Mouse (Mus musculus) MEL (cell line): ENCODE results near the gene Stk40. TPM values are rescaled to one million over a fixed set of nuclear protein-coding genes. Genes with fewer than 3 reads are reported as not detected.

Source experiments
- DNase-seq: peaks from one replicate; pipeline ENCODE4 v3.0.0; 2011; ENCODE audit warnings: low read depth, low spot score
- H3K27ac ChIP-seq: 2 replicates; pipeline ENCODE4 v1.5.1; 2012; ENCODE audit warnings: low read depth, mild to moderate bottlenecking, control low read depth, low read length, moderate library complexity; ENCODE audit not compliant: control insufficient read depth
- H3K27me3 ChIP-seq, 2 experiments: fragments of 150-350 bp in 1 of 2; sonication (generic) in 1 of 2; 2 replicates each; pipeline ENCODE4 v1.6.1; 2012; ENCODE audit warnings: low read length in 2 of 2, mild to moderate bottlenecking in 2 of 2, improper control_type of control experiment in 1 of 2, moderate library complexity in 1 of 2; ENCODE audit not compliant: insufficient read depth in 2 of 2, control insufficient read depth in 1 of 2
- H3K36me3 ChIP-seq, 2 experiments: 2 replicates each; pipeline ENCODE4 v1.6.1; 2012 to 2014; ENCODE audit warnings: low read length in 2 of 2, improper control_type of control experiment in 1 of 2, inconsistent platforms in 1 of 2, mild to moderate bottlenecking in 1 of 2; ENCODE audit not compliant: insufficient read depth in 2 of 2, control insufficient read depth in 1 of 2
- H3K4me1 ChIP-seq, 2 experiments: fragments of 150-350 bp in 1 of 2; sonication (generic) in 1 of 2; 2 replicates each; pipeline ENCODE4 v1.6.1; 2012; ENCODE audit warnings: low read length in 2 of 2, improper control_type of control experiment in 1 of 2, mild to moderate bottlenecking in 1 of 2; ENCODE audit not compliant: insufficient read depth in 2 of 2, control insufficient read depth in 1 of 2
- H3K4me3 ChIP-seq, 2 experiments: fragments of 150-350 bp in 1 of 2; sonication (generic) in 1 of 2; 2 replicates each; pipeline ENCODE4 v1.5.1; 2012; ENCODE audit warnings: low read depth in 2 of 2, low read length in 2 of 2, mild to moderate bottlenecking in 2 of 2, moderate library complexity in 2 of 2, control low read depth in 1 of 2, improper control_type of control experiment in 1 of 2; ENCODE audit not compliant: control insufficient read depth in 1 of 2, insufficient read depth in 1 of 2
- H3K79me2 ChIP-seq: 2 replicates; pipeline ENCODE4 v1.6.1; 2012; ENCODE audit warnings: mild to moderate bottlenecking, low read length, moderate library complexity; ENCODE audit not compliant: control insufficient read depth, poor library complexity, insufficient read depth
- H3K9ac ChIP-seq: 2 replicates; pipeline ENCODE4 v1.6.1; 2012; ENCODE audit warnings: low read depth, mild to moderate bottlenecking, control low read depth, low read length, moderate library complexity; ENCODE audit not compliant: control insufficient read depth, poor library complexity, severe bottlenecking
- H3K9me3 ChIP-seq: fragments of 150-350 bp; sonication (generic); replicated peaks from 2 replicates; pipeline ENCODE4 v1.6.1; 2012; ENCODE audit warnings: mild to moderate bottlenecking, low read length, improper control_type of control experiment, moderate library complexity; ENCODE audit not compliant: insufficient read depth
- BHLHE40 ChIP-seq: IDR thresholded peaks from 2 replicates; pipeline ENCODE4 v1.6.1; 2012; ENCODE audit warnings: low read depth, mild to moderate bottlenecking, inconsistent platforms, low read length, improper control_type of control experiment, borderline replicate concordance
- CHD2 ChIP-seq: IDR thresholded peaks from 2 replicates; pipeline ENCODE4 v1.6.1; 2011; ENCODE audit warnings: low read length, improper control_type of control experiment
- CTCF ChIP-seq, 3 experiments: IDR thresholded peaks in 2 of 3; conservative IDR thresholded peaks in 1 of 3; 2 replicates each; pipeline ENCODE4 v1.5.1; 2011 to 2012; ENCODE audit warnings: low read length in 3 of 3, low read depth in 2 of 3, mild to moderate bottlenecking in 2 of 3, improper control_type of control experiment in 1 of 3, inconsistent platforms in 1 of 3, mixed read lengths in 1 of 3, moderate library complexity in 1 of 3; ENCODE audit not compliant: control insufficient read depth in 1 of 3, insufficient read depth in 1 of 3, poor library complexity in 1 of 3, severe bottlenecking in 1 of 3
- E2F4 ChIP-seq: IDR thresholded peaks from 2 replicates; pipeline ENCODE4 v1.6.1; 2011; ENCODE audit warnings: low read depth, low read length, improper control_type of control experiment, borderline replicate concordance
- ELF1 ChIP-seq: IDR thresholded peaks from 2 replicates; pipeline ENCODE4 v1.6.1; 2014; ENCODE audit warnings: low read depth, mild to moderate bottlenecking, inconsistent platforms, low read length, improper control_type of control experiment, moderate library complexity
- ETS1 ChIP-seq: IDR thresholded peaks from 2 replicates; pipeline ENCODE4 v1.6.1; 2012; ENCODE audit warnings: low read depth, mild to moderate bottlenecking, inconsistent platforms, low read length, improper control_type of control experiment, moderate library complexity
- GATA1 ChIP-seq: IDR thresholded peaks from 2 replicates; pipeline ENCODE4 v1.6.1; 2011; ENCODE audit warnings: low read depth, low read length, improper control_type of control experiment
- HCFC1 ChIP-seq: IDR thresholded peaks from 2 replicates; pipeline ENCODE4 v1.6.1; 2012; ENCODE audit warnings: low read depth, mild to moderate bottlenecking, inconsistent platforms, low read length, improper control_type of control experiment, moderate library complexity
- JUND ChIP-seq: IDR thresholded peaks from 2 replicates; pipeline ENCODE4 v1.6.1; 2011; ENCODE audit warnings: low read depth, mild to moderate bottlenecking, improper control_type of control experiment, low read length
- MAFK ChIP-seq: IDR thresholded peaks from 2 replicates; pipeline ENCODE4 v1.6.1; 2011; ENCODE audit warnings: low read depth, mild to moderate bottlenecking, low read length, improper control_type of control experiment, borderline replicate concordance
- MAX ChIP-seq: IDR thresholded peaks from 2 replicates; pipeline ENCODE4 v1.6.1; 2011; ENCODE audit warnings: low read length, improper control_type of control experiment
- MAZ ChIP-seq: IDR thresholded peaks from 2 replicates; pipeline ENCODE4 v1.6.1; 2012; ENCODE audit warnings: low read depth, mild to moderate bottlenecking, inconsistent platforms, low read length, improper control_type of control experiment
- MEF2A ChIP-seq: IDR thresholded peaks from 2 replicates; pipeline ENCODE4 v1.6.1; 2014; ENCODE audit warnings: low read depth, mild to moderate bottlenecking, inconsistent platforms, low read length, improper control_type of control experiment; ENCODE audit not compliant: poor library complexity, insufficient replicate concordance, severe bottlenecking; ENCODE audit errors: extremely low read depth
- MXI1 ChIP-seq: IDR thresholded peaks from 2 replicates; pipeline ENCODE4 v1.6.1; 2011; ENCODE audit warnings: mild to moderate bottlenecking, low read depth, low read length, improper control_type of control experiment
- MYC ChIP-seq: IDR thresholded peaks from 2 replicates; pipeline ENCODE4 v1.6.1; 2011; ENCODE audit warnings: low read depth, mild to moderate bottlenecking, low read length, improper control_type of control experiment, moderate library complexity
- NELFE ChIP-seq: IDR thresholded peaks from 2 replicates; pipeline ENCODE4 v1.6.1; 2011; ENCODE audit warnings: low read depth, low read length, improper control_type of control experiment
- NRF1 ChIP-seq: IDR thresholded peaks from 2 replicates; pipeline ENCODE4 v1.6.1; 2014; ENCODE audit warnings: low read depth, mild to moderate bottlenecking, inconsistent platforms, low read length, improper control_type of control experiment, moderate library complexity; ENCODE audit not compliant: poor library complexity, insufficient read depth, severe bottlenecking
- POLR2AphosphoS5 ChIP-seq: IDR thresholded peaks from 2 replicates; pipeline ENCODE4 v1.6.1; 2012; ENCODE audit warnings: low read depth, borderline replicate concordance, mild to moderate bottlenecking, inconsistent platforms, low read length, moderate library complexity, mixed read lengths
- RAD21 ChIP-seq: IDR thresholded peaks from 2 replicates; pipeline ENCODE4 v1.6.1; 2011; ENCODE audit warnings: mild to moderate bottlenecking, low read depth, low read length, improper control_type of control experiment
- RCOR1 ChIP-seq: IDR thresholded peaks from 2 replicates; pipeline ENCODE4 v1.6.1; 2012; ENCODE audit warnings: low read depth, mild to moderate bottlenecking, inconsistent platforms, low read length, improper control_type of control experiment
- SIN3A ChIP-seq: IDR thresholded peaks from 2 replicates; pipeline ENCODE4 v1.6.1; 2012; ENCODE audit warnings: low read length, improper control_type of control experiment, inconsistent platforms
- SMC3 ChIP-seq: IDR thresholded peaks from 2 replicates; pipeline ENCODE4 v1.6.1; 2011; ENCODE audit warnings: low read depth, low read length, improper control_type of control experiment
- TAL1 ChIP-seq: IDR thresholded peaks from 2 replicates; pipeline ENCODE4 v1.6.1; 2012; ENCODE audit warnings: mild to moderate bottlenecking, inconsistent platforms, low read length, moderate library complexity, mixed read lengths
- TBP ChIP-seq: IDR thresholded peaks from 2 replicates; pipeline ENCODE4 v1.8.0; 2011; ENCODE audit warnings: low read depth, low read length, improper control_type of control experiment
- UBTF ChIP-seq: IDR thresholded peaks from 2 replicates; pipeline ENCODE4 v1.6.1; 2012; ENCODE audit warnings: low read depth, mild to moderate bottlenecking, inconsistent platforms, low read length, improper control_type of control experiment, moderate library complexity, borderline replicate concordance; ENCODE audit not compliant: insufficient read depth
- USF2 ChIP-seq, 2 experiments: IDR thresholded peaks; 2 replicates each; pipeline ENCODE4 v1.6.1; 2011 to 2012; ENCODE audit warnings: improper control_type of control experiment in 2 of 2, low read length in 2 of 2, borderline replicate concordance in 1 of 2, inconsistent platforms in 1 of 2, low read depth in 1 of 2, mild to moderate bottlenecking in 1 of 2; ENCODE audit not compliant: insufficient read depth in 1 of 2
- ZC3H11A ChIP-seq: IDR thresholded peaks from 2 replicates; pipeline ENCODE4 v1.6.1; 2012; ENCODE audit warnings: low read depth, mild to moderate bottlenecking, inconsistent platforms, low read length, improper control_type of control experiment
- ZMIZ1 ChIP-seq: IDR thresholded peaks from 2 replicates; pipeline ENCODE4 v1.6.1; 2012; ENCODE audit warnings: low read depth, mild to moderate bottlenecking, inconsistent platforms, low read length, improper control_type of control experiment, moderate library complexity
- ZNF384 ChIP-seq: IDR thresholded peaks from 2 replicates; pipeline ENCODE4 v1.6.1; 2012; ENCODE audit warnings: low read depth, mild to moderate bottlenecking, inconsistent platforms, low read length, improper control_type of control experiment
- polyA plus RNA-seq, 2 experiments: library from polyadenylated mRNA; stranded (reverse) in 1 of 2; unstranded in 1 of 2; fragments of >175 nt in 1 of 2; fragments of >200 nt in 1 of 2; gene quantifications; 2 replicates each; pipeline versions ENCODE4 v1.2.1 to v1.2.4; 2012; ENCODE audit warnings: low replicate concordance in 2 of 2, low read depth in 1 of 2; ENCODE audit not compliant: insufficient read length in 2 of 2, insufficient read depth in 1 of 2, missing spikeins in 1 of 2
- total RNA-seq: library from RNA; depleted of rRNA; stranded (reverse); fragments of 300-350 nt; gene quantifications from 2 replicates; pipeline ENCODE4 v1.2.3, GENCODE M21; 2012

Stk40 gene
- total and polyA plus RNA-seq, 3 experiments, result 16.8 to 270 (median 79.4) TPM

DNA sequence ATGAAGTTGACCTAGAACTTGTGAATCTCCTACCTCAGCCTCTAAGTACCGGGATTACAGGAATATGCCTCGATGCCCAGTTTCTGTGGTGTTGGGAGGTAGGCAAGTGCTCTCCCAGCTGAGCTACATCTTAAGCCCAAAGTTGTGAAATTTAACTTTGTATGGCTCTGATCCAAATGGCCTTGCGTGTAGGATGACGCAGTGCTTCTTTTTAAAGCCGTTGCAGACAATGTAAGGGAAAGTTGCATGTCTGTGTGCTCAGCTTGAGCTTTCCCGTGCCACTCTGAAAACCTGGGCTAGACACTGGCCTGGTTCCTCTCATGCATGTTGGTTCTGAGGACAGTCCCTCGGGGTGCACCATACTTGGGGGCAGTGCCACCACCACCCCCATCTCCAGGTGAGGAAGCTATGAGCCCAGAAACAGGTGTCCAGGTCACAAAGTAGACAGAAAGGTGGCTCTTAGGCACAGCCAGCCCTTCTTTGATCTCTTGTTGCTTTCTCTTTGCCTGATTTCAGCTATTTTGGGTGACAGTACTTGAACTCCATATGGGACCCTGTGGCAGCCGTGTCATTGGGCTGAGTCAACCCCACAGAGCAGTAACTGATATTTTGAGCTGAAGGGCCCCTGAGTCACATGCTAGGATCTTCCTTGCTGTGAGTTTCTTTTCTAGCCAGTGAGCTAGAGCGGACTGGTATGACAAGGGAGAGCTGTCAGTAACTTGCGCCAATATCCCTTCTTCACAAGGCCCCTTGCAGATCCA lies 6.0 kb downstream of the Stk40 start (continued):
- no peak for TF ChIP-seq ELF1
- no peak for TF ChIP-seq ZNF384
- TF ChIP-seq ZMIZ1, result no peak
- TF ChIP-seq NELFE, result 0 out of 2 replicates have a peak, but pooled peaks have one; percentile 24
- TF ChIP-seq TAL1, result no peak
- TF ChIP-seq TBP, result no peak
- peak; percentile 1; the same call in 1 of the 2 replicates for TF ChIP-seq GATA1
- TF ChIP-seq UBTF, result no peak
- TF ChIP-seq ZC3H11A, result no peak
- TF ChIP-seq MAFK, result no peak
- TF ChIP-seq CTCF (IDR thresholded peaks at IDR 0.05 in 2 of 3, conservative IDR thresholded peaks at IDR 0.05 in 1 of 3; ENCODE audit: control insufficient read depth in 1 of 3, insufficient read depth in 1 of 3, low read depth in 2 of 3, low read length in 3 of 3, poor library complexity in 1 of 3, severe bottlenecking in 1 of 3), result no peak
- TF ChIP-seq, all 39 proteins: peak for 5

DNA sequence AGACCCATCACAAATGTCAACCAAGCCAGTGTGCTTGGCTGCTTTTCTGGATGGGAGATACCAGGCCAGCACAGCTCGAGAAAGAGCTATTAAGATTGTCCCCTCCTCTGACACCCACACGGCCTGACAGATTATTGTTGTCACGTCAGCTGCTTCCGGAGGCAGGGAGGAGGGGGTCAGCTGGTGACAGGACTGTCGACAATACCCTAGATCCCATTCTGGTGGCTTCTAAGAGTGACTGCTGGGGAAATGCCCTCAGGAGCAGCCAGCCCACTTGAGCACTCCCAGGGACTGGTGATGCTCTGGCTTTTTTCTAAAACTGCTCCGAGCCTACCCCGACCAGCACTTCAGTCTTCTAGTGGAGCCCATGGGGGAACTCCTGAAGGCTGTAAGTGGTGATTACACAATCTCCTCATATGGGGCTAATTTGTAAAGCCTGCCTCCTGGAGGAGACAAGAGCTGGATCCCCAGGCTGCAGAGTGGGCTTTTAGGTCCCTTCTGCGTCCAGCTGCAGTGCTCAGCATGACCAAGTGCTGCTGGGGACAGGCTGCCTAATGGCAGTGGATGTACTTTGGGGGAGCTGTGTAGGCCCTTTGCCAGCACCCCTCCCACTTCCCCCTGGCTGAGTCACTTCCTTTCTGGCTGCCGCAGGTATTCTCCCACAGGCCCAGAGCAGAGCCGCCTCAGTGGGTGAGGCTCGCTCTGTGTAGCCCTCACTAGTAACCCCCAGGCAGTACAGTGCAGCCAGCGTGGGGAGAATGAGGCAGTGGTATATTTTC lies 6.8 kb downstream of the Stk40 start:
- Histone ChIP-seq H3K4me1 (peaks cover 9 to 43% of the 10 kb centered on the region in 2 experiments), H3K9me3 (no peaks in the 10 kb centered on the region), H3K9ac (peak overlapping the region; percentile 55), H3K27ac (peak overlapping the region; percentile 77), H3K79me2 (peaks cover 57% of the 10 kb centered on the region), H3K4me3 (peak overlapping the region; percentile 31 to 42), H3K36me3 (peaks cover 1 to 36% of the 10 kb centered on the region in 2 experiments; a peak in 2 of 4 replicates), H3K27me3 (no peaks in the 10 kb centered on the region)
- DNase-seq, result peak; percentile 94
- TF ChIP-seq ZMIZ1, result no peak
- no peak for TF ChIP-seq NRF1
- peak; percentile 95 for TF ChIP-seq ETS1
- no peak for TF ChIP-seq SMC3
- peak; percentile 76; the same call in 1 of the 2 replicates for TF ChIP-seq JUND
- no peak for TF ChIP-seq MEF2A
- TF ChIP-seq ELF1, result peak; percentile 54; the same call in 1 of the 2 replicates
- peak; percentile 98 for TF ChIP-seq MYC
- TF ChIP-seq HCFC1, result peak; percentile 70
- no peak for TF ChIP-seq ZC3H11A
- TF ChIP-seq CTCF (IDR thresholded peaks at IDR 0.05 in 2 of 3, conservative IDR thresholded peaks at IDR 0.05 in 1 of 3; ENCODE audit: control insufficient read depth in 1 of 3, insufficient read depth in 1 of 3, low read depth in 2 of 3, low read length in 3 of 3, poor library complexity in 1 of 3, severe bottlenecking in 1 of 3), result no peak; a peak in 2 of 6 replicates
- no peak for TF ChIP-seq RAD21
- peak; percentile 98 for TF ChIP-seq MAX
- TF ChIP-seq CHD2, result no peak
- peak; percentile 48; the same call in 1 of the 2 replicates for TF ChIP-seq NELFE
- no peak for TF ChIP-seq RCOR1
- peak in 1 of 2 experiments; percentile 36; a peak in 1 of 4 replicates for TF ChIP-seq USF2 (IDR thresholded peaks at IDR 0.05; ENCODE audit: borderline replicate concordance in 1 of 2, insufficient read depth in 1 of 2, low read depth in 1 of 2, low read length in 2 of 2)
- TF ChIP-seq POLR2AphosphoS5, result no peak
- TF ChIP-seq MXI1, result peak; percentile 99
- no peak for TF ChIP-seq E2F4
- no peak for TF ChIP-seq ZNF384
- peak; percentile 49; the same call in 1 of the 2 replicates for TF ChIP-seq MAZ
- peak; percentile 94 for TF ChIP-seq SIN3A
- no peak; the same call in 1 of the 2 replicates for TF ChIP-seq BHLHE40
- TF ChIP-seq MAFK, result peak; percentile 27; the same call in 1 of the 2 replicates
